9 mouse cellular contexts compared by ENCODE assay signal in genomic region chr11:116019976-116020411, GRCm38 (mm10). TPM values are rescaled to one million over a fixed set of nuclear protein-coding genes. Genes with fewer than 3 reads are reported as not detected.
A peak's percentile ranks its signal among the peaks of the same experiment; 100 is the strongest.
DNase-seq lines count a peak whose midpoint lies in the region; ATAC-seq lines count a peak whose summit lies in the region.
"Had no signal": no experiment of that assay in that cellular context is flagged by ENCODE, and none has a peak within 500 bp of the region (broad histone marks: within the 10 kb centered on the region; RNA-seq: fewer than 3 reads in every experiment).

No protein-coding gene starts in this region.

- no peaks in the 10 kb centered on the region for H3K9me3 ChIP-seq in kidney, embryonic 16.5 days (ENCODE audit: low read length)
- no peaks in the 10 kb centered on the region for H3K9me3 ChIP-seq in liver, embryonic 15.5 days (replicated peaks)
- H3K9me3 ChIP-seq: neural tube, embryonic 12.5 days had no signal

- intact Hi-C loops in left cerebral cortex, postnatal 14 days (cut with DNase I): loop anchor here (5.0 kb wide), 2 partner anchors 62 to 112 kb away; partner anchors contain the start of gene Trim65

- ATAC-seq in kidney, embryonic 16.5 days (ENCODE audit: low FRiP score, low TSS enrichment): no peak
- ATAC-seq in liver, embryonic 15.5 days (ENCODE audit: insufficient read depth): no peak

- peak overlapping the region; percentile 12; the same call in 1 of the 2 replicates for H3K27ac ChIP-seq in kidney, embryonic 16.5 days (ENCODE audit: low read length)
- 0 out of 2 replicates have a peak overlapping the region, but pooled peaks have one; percentile 2 for H3K27ac ChIP-seq in liver, embryonic 15.5 days (replicated peaks)
- H3K27ac ChIP-seq: neural tube, embryonic 12.5 days had no signal

- WGBS in kidney, embryonic 16.5 days: 80% methylated on average over 2 of the region's 2 CpGs
- 90% methylated on average over 2 of the region's 2 CpGs for WGBS in liver, embryonic 15.5 days (ENCODE audit: insufficient replicate concordance)

- H3K4me1 ChIP-seq in kidney, embryonic 16.5 days (ENCODE audit: insufficient read depth, low read length): peaks cover 10% of the 10 kb centered on the region; the same call in 1 of the 2 replicates
- H3K4me1 ChIP-seq in liver, embryonic 15.5 days (replicated peaks): peaks cover 22% of the 10 kb centered on the region

- no peak for DNase-seq in kidney, postnatal 36 days
- DNase-seq in B cell, adult 2 months: peak; percentile 60 to 71
- peak; percentile 27 for DNase-seq in T-cell, adult 2 months (ENCODE audit: low spot score)
- no peak for DNase-seq in left cerebral cortex, postnatal 14 days (ENCODE audit: low spot score in 2 of 2)
- DNase-seq in layer of hippocampus, postnatal 36 days: no peak
- DNase-seq: adrenal gland, postnatal 25 days had no signal

- no peak overlapping the region for H3K9ac ChIP-seq in kidney, embryonic 16.5 days (replicated peaks; ENCODE audit: low read length)
- H3K9ac ChIP-seq in liver, embryonic 15.5 days: no peak overlapping the region
- H3K9ac ChIP-seq: neural tube, embryonic 12.5 days had no signal

- H3K4me3 ChIP-seq in kidney, embryonic 16.5 days (ENCODE audit: low read length): no peak overlapping the region
- no peak overlapping the region for H3K4me3 ChIP-seq in liver, embryonic 15.5 days (replicated peaks)
- H3K4me3 ChIP-seq: neural tube, embryonic 12.5 days had no signal

- peaks cover 12% of the 10 kb centered on the region for H3K36me3 ChIP-seq in kidney, embryonic 16.5 days (ENCODE audit: insufficient read depth, low read length)
- peaks cover 25% of the 10 kb centered on the region for H3K36me3 ChIP-seq in liver, embryonic 15.5 days (replicated peaks)

- no peak overlapping the region for H3K4me2 ChIP-seq in kidney, embryonic 16.5 days (replicated peaks; ENCODE audit: low read depth, low read length)
- no peak overlapping the region for H3K4me2 ChIP-seq in liver, embryonic 15.5 days
- H3K4me2 ChIP-seq: neural tube, embryonic 12.5 days had no signal

- no peaks in the 10 kb centered on the region for H3K27me3 ChIP-seq in kidney, embryonic 16.5 days (ENCODE audit: insufficient read depth, low read length)
- H3K27me3 ChIP-seq in liver, embryonic 15.5 days: peaks cover 8% of the 10 kb centered on the region; the same call in 1 of the 2 replicates
- H3K27me3 ChIP-seq: neural tube, embryonic 12.5 days had no signal

RNA-seq across cellular contexts. Expression of gene Galk1, which starts 7.5 kb away (rescaled TPM):
- 222 and 240 TPM in 2 replicates for polyA plus RNA-seq in kidney, embryonic 16.5 days (2015; fragmentation: Nextera tagmentation; extraction: Ambion mirVana)
- polyA plus RNA-seq in liver, embryonic 15.5 days (2015; fragmentation: Nextera tagmentation; extraction: Ambion mirVana): 168 and 190 TPM in 2 replicates
- 10 to 100 TPM; 18.8 to 19.4 TPM for total RNA-seq in left cerebral cortex, postnatal 14 days (2021)
- 10 to 100 TPM; 13.4 to 14.2 TPM for total RNA-seq in layer of hippocampus, postnatal 36 days (2021)

RNA-seq across cellular contexts. Expression of gene H3f3b, which starts 7.8 kb away (rescaled TPM):
- polyA plus RNA-seq in kidney, embryonic 16.5 days (2015; fragmentation: Nextera tagmentation; extraction: Ambion mirVana): 1,676 and 1,744 TPM in 2 replicates
- 540 and 595 TPM in 2 replicates for polyA plus RNA-seq in liver, embryonic 15.5 days (2015; fragmentation: Nextera tagmentation; extraction: Ambion mirVana)
- total RNA-seq in left cerebral cortex, postnatal 14 days (2021): 100 to 1,000 TPM; 254 to 295 TPM
- 100 to 1,000 TPM; 263 to 275 TPM for total RNA-seq in layer of hippocampus, postnatal 36 days (2021)

RNA-seq across cellular contexts. Expression of gene Unk, which starts 10.1 kb away (rescaled TPM):
- 41.2 and 46.6 TPM in 2 replicates for polyA plus RNA-seq in kidney, embryonic 16.5 days (2015; fragmentation: Nextera tagmentation; extraction: Ambion mirVana)
- 10.1 and 11.6 TPM in 2 replicates for polyA plus RNA-seq in liver, embryonic 15.5 days (2015; fragmentation: Nextera tagmentation; extraction: Ambion mirVana)
- total RNA-seq in left cerebral cortex, postnatal 14 days (2021): 10 to 100 TPM; 23.8 to 25.5 TPM
- total RNA-seq in layer of hippocampus, postnatal 36 days (2021): 10 to 100 TPM; 19.4 to 21.9 TPM

RNA-seq across cellular contexts. Expression of gene Itgb4, which starts 45.5 kb away (rescaled TPM):
- polyA plus RNA-seq in kidney, embryonic 16.5 days (2015; fragmentation: Nextera tagmentation; extraction: Ambion mirVana): 2.5 and 3.4 TPM in 2 replicates
- 0.18 and 0.31 TPM in 2 replicates for polyA plus RNA-seq in liver, embryonic 15.5 days (2015; fragmentation: Nextera tagmentation; extraction: Ambion mirVana)
- 1 to 10 TPM; 3.2 to 4.2 TPM for total RNA-seq in left cerebral cortex, postnatal 14 days (2021)
- total RNA-seq in layer of hippocampus, postnatal 36 days (2021): 1 to 10 TPM; 8.2 to 9.7 TPM

RNA-seq across cellular contexts. Expression of gene Unc13d, which starts 57.8 kb away (rescaled TPM):
- polyA plus RNA-seq in kidney, embryonic 16.5 days (2015; fragmentation: Nextera tagmentation; extraction: Ambion mirVana): 1.00 and 1.4 TPM in 2 replicates
- 21.4 and 23.3 TPM in 2 replicates for polyA plus RNA-seq in liver, embryonic 15.5 days (2015; fragmentation: Nextera tagmentation; extraction: Ambion mirVana)
- under 1 TPM; 0.46 to 0.55 TPM for total RNA-seq in left cerebral cortex, postnatal 14 days (2021)
- total RNA-seq in layer of hippocampus, postnatal 36 days (2021): 1 to 10 TPM; 1.9 to 2.4 TPM

Comparison
In these comparisons a context has a peak if more than half of its experiments do, and no peak if none do; other contexts are left out.
1. DNase-seq: peak in B cell, adult 2 months (2 of 2) and T-cell, adult 2 months (single experiment); none in kidney, postnatal 36 days (0 of 2), left cerebral cortex, postnatal 14 days (0 of 2) and layer of hippocampus, postnatal 36 days (0 of 2).